Comparison of ENCODE assay signal across 12 mouse cellular contexts in genomic region chr11:64023380-64023981, GRCm38 (mm10). TPM values are rescaled to one million over a fixed set of nuclear protein-coding genes. Genes with fewer than 3 reads are reported as not detected.
DNase-seq lines count a peak whose midpoint lies in the region; ATAC-seq lines count a peak whose summit lies in the region.
"Had no signal": no experiment of that assay in that cellular context is flagged by ENCODE, and none has a peak within 500 bp of the region (broad histone marks: within the 10 kb centered on the region; RNA-seq: fewer than 3 reads in every experiment).

No protein-coding gene starts in this region.

- H3K9ac ChIP-seq in intestine, embryonic 16.5 days (ENCODE audit: low read depth, low read length): no peak overlapping the region
- no peak overlapping the region for H3K9ac ChIP-seq in intestine, embryonic 15.5 days
- H3K9ac ChIP-seq in hindbrain, embryonic 12.5 days: no peak overlapping the region
- no peak overlapping the region for H3K9ac ChIP-seq in midbrain, embryonic 16.5 days (ENCODE audit: low read depth, low read length)
- H3K9ac ChIP-seq: embryonic facial prominence, embryonic 15.5 days; lung, embryonic 15.5 days had no signal

- H3K36me3 ChIP-seq in intestine, embryonic 16.5 days (ENCODE audit: control insufficient read depth, insufficient read depth, low read length): no peaks in the 10 kb centered on the region
- no peaks in the 10 kb centered on the region for H3K36me3 ChIP-seq in intestine, embryonic 15.5 days
- no peaks in the 10 kb centered on the region for H3K36me3 ChIP-seq in hindbrain, embryonic 12.5 days
- H3K36me3 ChIP-seq in midbrain, embryonic 16.5 days (ENCODE audit: control insufficient read depth, insufficient read depth, low read length): no peaks in the 10 kb centered on the region
- H3K36me3 ChIP-seq: embryonic facial prominence, embryonic 15.5 days; lung, embryonic 15.5 days had no signal

- no peak overlapping the region for H3K27ac ChIP-seq in intestine, embryonic 16.5 days (ENCODE audit: low read length)
- no peak overlapping the region for H3K27ac ChIP-seq in intestine, embryonic 15.5 days
- H3K27ac ChIP-seq in hindbrain, embryonic 12.5 days: peak overlapping the region; percentile 80
- H3K27ac ChIP-seq in midbrain, embryonic 16.5 days (ENCODE audit: low read length): peak overlapping the region; percentile 35; the same call in 1 of the 2 replicates
- H3K27ac ChIP-seq: embryonic facial prominence, embryonic 15.5 days; lung, embryonic 15.5 days had no signal

- no peaks in the 10 kb centered on the region for H3K27me3 ChIP-seq in intestine, embryonic 16.5 days (replicated peaks; ENCODE audit: control insufficient read depth, insufficient read depth, low read length)
- no peaks in the 10 kb centered on the region for H3K27me3 ChIP-seq in intestine, embryonic 15.5 days (replicated peaks)
- no peaks in the 10 kb centered on the region for H3K27me3 ChIP-seq in hindbrain, embryonic 12.5 days
- no peaks in the 10 kb centered on the region for H3K27me3 ChIP-seq in midbrain, embryonic 16.5 days (ENCODE audit: control insufficient read depth, insufficient read depth, low read depth, low read length)
- H3K27me3 ChIP-seq: embryonic facial prominence, embryonic 15.5 days had no signal

- 39% methylated on average over 15 of the region's 15 CpGs for WGBS in intestine, embryonic 16.5 days
- 41% methylated on average over 15 of the region's 15 CpGs for WGBS in intestine, embryonic 15.5 days
- 32% methylated on average over 15 of the region's 15 CpGs for WGBS in hindbrain, embryonic 12.5 days
- WGBS in midbrain, embryonic 16.5 days: 32% methylated on average over 15 of the region's 15 CpGs

- H3K4me2 ChIP-seq in intestine, embryonic 16.5 days (ENCODE audit: low read depth, low read length): no peak overlapping the region
- H3K4me2 ChIP-seq in intestine, embryonic 15.5 days (replicated peaks): no peak overlapping the region
- H3K4me2 ChIP-seq in hindbrain, embryonic 12.5 days (replicated peaks): peak overlapping the region; percentile 25; the same call in 1 of the 2 replicates
- H3K4me2 ChIP-seq in midbrain, embryonic 16.5 days (ENCODE audit: low read length): no peak overlapping the region
- H3K4me2 ChIP-seq: embryonic facial prominence, embryonic 15.5 days; lung, embryonic 15.5 days had no signal

- H3K4me1 ChIP-seq in intestine, embryonic 16.5 days (ENCODE audit: control insufficient read depth, insufficient read depth, low read length): peaks cover 5% of the 10 kb centered on the region; the same call in 1 of the 2 replicates
- H3K4me1 ChIP-seq in intestine, embryonic 15.5 days (replicated peaks): 0 out of 2 replicates have a peak, but pooled peaks cover 4% of the 10 kb centered on the region
- H3K4me1 ChIP-seq in hindbrain, embryonic 12.5 days: peaks cover 27% of the 10 kb centered on the region
- peaks cover 23% of the 10 kb centered on the region for H3K4me1 ChIP-seq in midbrain, embryonic 16.5 days (ENCODE audit: control insufficient read depth, insufficient read depth, low read length)
- H3K4me1 ChIP-seq: embryonic facial prominence, embryonic 15.5 days had no signal

- no peak overlapping the region for H3K4me3 ChIP-seq in intestine, embryonic 16.5 days (ENCODE audit: low read length)
- H3K4me3 ChIP-seq in intestine, embryonic 15.5 days (replicated peaks): no peak overlapping the region
- H3K4me3 ChIP-seq in hindbrain, embryonic 12.5 days: no peak overlapping the region
- no peak overlapping the region for H3K4me3 ChIP-seq in midbrain, embryonic 16.5 days (ENCODE audit: low read depth, low read length)
- H3K4me3 ChIP-seq: embryonic facial prominence, embryonic 15.5 days; lung, embryonic 15.5 days had no signal

- 0 out of 2 replicates have a peak, but pooled peaks have one; percentile 18 for ATAC-seq in intestine, embryonic 16.5 days
- ATAC-seq in intestine, embryonic 15.5 days: no peak
- peak; percentile 73 for ATAC-seq in hindbrain, embryonic 12.5 days (ENCODE audit: low FRiP score)
- peak; percentile 66 for ATAC-seq in midbrain, embryonic 16.5 days

- no peaks in the 10 kb centered on the region for H3K9me3 ChIP-seq in intestine, embryonic 16.5 days (ENCODE audit: control insufficient read depth, low read length)
- H3K9me3 ChIP-seq in intestine, embryonic 15.5 days: no peaks in the 10 kb centered on the region
- H3K9me3 ChIP-seq in hindbrain, embryonic 12.5 days (replicated peaks): no peaks in the 10 kb centered on the region
- no peaks in the 10 kb centered on the region for H3K9me3 ChIP-seq in midbrain, embryonic 16.5 days (replicated peaks; ENCODE audit: control insufficient read depth, low read length, poor library complexity, severe bottlenecking)
- H3K9me3 ChIP-seq: embryonic facial prominence, embryonic 15.5 days; lung, embryonic 15.5 days had no signal

- DNase-seq in embryo, embryonic 11.5 days (ENCODE audit: low read depth, low spot score): peak; percentile 34
- DNase-seq in thymus, postnatal 10 days (ENCODE audit: low spot score in 2 of 2): no peak
- DNase-seq in layer of hippocampus, postnatal 36 days: no peak
- DNase-seq in lung, postnatal 4 days: no peak
- DNase-seq: gastrocnemius, postnatal 10 days; kidney, postnatal 4 days had no signal

RNA-seq across cellular contexts. Expression of gene Cox10, which starts 55.8 kb away (rescaled TPM):
- 30.4 and 32.4 TPM in 2 replicates for polyA plus RNA-seq in intestine, embryonic 16.5 days (2015; fragmentation: Nextera tagmentation; extraction: Ambion mirVana)
- 28.6 and 33.9 TPM in 2 replicates for polyA plus RNA-seq in intestine, embryonic 15.5 days (2015; fragmentation: Nextera tagmentation; extraction: Ambion mirVana)
- polyA plus RNA-seq in hindbrain, embryonic 12.5 days (2016; fragmentation: Nextera tagmentation; extraction: Ambion mirVana): 19.8 and 22.1 TPM in 2 replicates
- polyA plus RNA-seq in midbrain, embryonic 16.5 days (2015; fragmentation: Nextera tagmentation; extraction: Ambion mirVana): 25.3 and 26.1 TPM in 2 replicates
- 10 to 100 TPM; 22.1 to 24.5 TPM for total RNA-seq in layer of hippocampus, postnatal 36 days (2021)

Comparison
In these comparisons a context has a peak if more than half of its experiments do, and no peak if none do; other contexts are left out.
1. H3K27ac ChIP-seq: peak in hindbrain, embryonic 12.5 days (single experiment) and midbrain, embryonic 16.5 days (single experiment); none in intestine, embryonic 16.5 days (single experiment) and intestine, embryonic 15.5 days (single experiment).